Mouse (Mus musculus): ENCODE results near the gene Fnbp1. TPM values are rescaled to one million over a fixed set of nuclear protein-coding genes. Genes with fewer than 3 reads are reported as not detected.

Gene Fnbp1
- polyA plus RNA-seq, 1 experiment from 2014 or later = 21.0 TPM

DNA sequence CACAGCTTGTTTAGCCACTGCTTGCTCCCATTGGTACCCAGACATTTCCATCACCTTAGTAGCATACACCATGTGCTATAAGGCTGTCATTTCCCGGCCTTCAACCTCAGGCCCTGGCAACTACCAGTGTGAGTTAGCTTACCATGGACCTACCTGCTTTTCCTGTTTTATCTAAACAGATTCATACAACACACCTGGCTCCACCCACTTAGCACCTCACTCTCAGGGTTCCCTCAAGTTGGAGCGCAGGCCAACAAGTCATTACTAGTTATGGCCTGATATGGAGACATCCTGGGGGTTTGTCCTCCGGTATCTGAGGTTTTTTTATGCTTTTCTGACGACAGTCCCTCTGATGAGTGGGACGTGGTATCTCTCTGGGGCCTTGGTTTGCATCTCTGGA lies 18.3 kb downstream of the Fnbp1 start:
- Histone ChIP-seq H3K4me1 (ENCODE audit: control insufficient read depth, insufficient read depth, low read length) (no peaks in the 10 kb centered on the region), H3K4me2 (ENCODE audit: low read length) (no peak overlapping the region), H3K27me3 (ENCODE audit: control insufficient read depth, insufficient read depth, low read length) (no peaks in the 10 kb centered on the region), H3K4me3 (replicated peaks; ENCODE audit: low read depth, low read length) (no peak overlapping the region), H3K36me3 (ENCODE audit: control insufficient read depth, insufficient read depth, low read length) (no peaks in the 10 kb centered on the region), H3K9ac (replicated peaks; ENCODE audit: low read length) (no peak overlapping the region), H3K27ac (replicated peaks; ENCODE audit: low read depth, low read length) (no peak overlapping the region), H3K9me3 (ENCODE audit: control insufficient read depth, low read length) (no peaks in the 10 kb centered on the region)
- DNase-seq = no peak
- no peak for ATAC-seq (ENCODE audit: low FRiP score, low TSS enrichment)
- 93% methylated on average over 5 of the region's 5 CpGs for WGBS

- H3K9ac ChIP-seq (replicated peaks; ENCODE audit: low read length) = no peak overlapping the region
- H3K4me3 ChIP-seq (replicated peaks; ENCODE audit: low read depth, low read length) = no peak overlapping the region
- 90% methylated on average over 5 of the region's 5 CpGs for WGBS
- H3K4me1 ChIP-seq (ENCODE audit: control insufficient read depth, insufficient read depth, low read length) = no peaks in the 10 kb centered on the region
- DNase-seq (no peak), ATAC-seq (ENCODE audit: low FRiP score, low TSS enrichment) (no peak)
- H3K9me3 ChIP-seq (ENCODE audit: control insufficient read depth, low read length) = no peaks in the 10 kb centered on the region
- no peaks in the 10 kb centered on the region for H3K36me3 ChIP-seq (ENCODE audit: control insufficient read depth, insufficient read depth, low read length)
- H3K27ac ChIP-seq (replicated peaks; ENCODE audit: low read depth, low read length) = no peak overlapping the region
- no peak overlapping the region for H3K4me2 ChIP-seq (ENCODE audit: low read length)
- H3K27me3 ChIP-seq (ENCODE audit: control insufficient read depth, insufficient read depth, low read length) = no peaks in the 10 kb centered on the region
Observed at GRCm38 (mm10) chr2:31122806-31123205, 19.0 kb downstream of the Fnbp1 start.

- Histone ChIP-seq H3K4me2 (ENCODE audit: low read length) (no peak overlapping the region), H3K4me3 (replicated peaks; ENCODE audit: low read depth, low read length) (no peak overlapping the region), H3K9ac (replicated peaks; ENCODE audit: low read length) (no peak overlapping the region), H3K4me1 (ENCODE audit: control insufficient read depth, insufficient read depth, low read length) (no peaks in the 10 kb centered on the region), H3K27ac (replicated peaks; ENCODE audit: low read depth, low read length) (no peak overlapping the region), H3K9me3 (ENCODE audit: control insufficient read depth, low read length) (no peaks in the 10 kb centered on the region), H3K36me3 (ENCODE audit: control insufficient read depth, insufficient read depth, low read length) (no peaks in the 10 kb centered on the region), H3K27me3 (ENCODE audit: control insufficient read depth, insufficient read depth, low read length) (no peaks in the 10 kb centered on the region)
- 88% methylated on average over 7 of the region's 7 CpGs for WGBS
- DNase-seq = no peak
- no peak for ATAC-seq (ENCODE audit: low FRiP score, low TSS enrichment)
Observed at GRCm38 (mm10) chr2:31121131-31121693, 20.6 kb downstream of the Fnbp1 start.

GRCm38 (mm10) chr2:31119795-31120194 lies 22.0 kb downstream of the Fnbp1 start:
- Histone ChIP-seq H3K27ac (replicated peaks; ENCODE audit: low read depth, low read length) (no peak overlapping the region), H3K4me2 (ENCODE audit: low read length) (no peak overlapping the region), H3K4me1 (ENCODE audit: control insufficient read depth, insufficient read depth, low read length) (no peaks in the 10 kb centered on the region), H3K9ac (replicated peaks; ENCODE audit: low read length) (0 out of 2 replicates have a peak overlapping the region, but pooled peaks have one; percentile 9), H3K27me3 (ENCODE audit: control insufficient read depth, insufficient read depth, low read length) (no peaks in the 10 kb centered on the region), H3K4me3 (replicated peaks; ENCODE audit: low read depth, low read length) (no peak overlapping the region), H3K36me3 (ENCODE audit: control insufficient read depth, insufficient read depth, low read length) (no peaks in the 10 kb centered on the region), H3K9me3 (ENCODE audit: control insufficient read depth, low read length) (no peaks in the 10 kb centered on the region)
- DNase-seq = peak; percentile 71
- no peak for ATAC-seq (ENCODE audit: low FRiP score, low TSS enrichment)
- 54% methylated on average over 13 of the region's 13 CpGs for WGBS

DNA sequence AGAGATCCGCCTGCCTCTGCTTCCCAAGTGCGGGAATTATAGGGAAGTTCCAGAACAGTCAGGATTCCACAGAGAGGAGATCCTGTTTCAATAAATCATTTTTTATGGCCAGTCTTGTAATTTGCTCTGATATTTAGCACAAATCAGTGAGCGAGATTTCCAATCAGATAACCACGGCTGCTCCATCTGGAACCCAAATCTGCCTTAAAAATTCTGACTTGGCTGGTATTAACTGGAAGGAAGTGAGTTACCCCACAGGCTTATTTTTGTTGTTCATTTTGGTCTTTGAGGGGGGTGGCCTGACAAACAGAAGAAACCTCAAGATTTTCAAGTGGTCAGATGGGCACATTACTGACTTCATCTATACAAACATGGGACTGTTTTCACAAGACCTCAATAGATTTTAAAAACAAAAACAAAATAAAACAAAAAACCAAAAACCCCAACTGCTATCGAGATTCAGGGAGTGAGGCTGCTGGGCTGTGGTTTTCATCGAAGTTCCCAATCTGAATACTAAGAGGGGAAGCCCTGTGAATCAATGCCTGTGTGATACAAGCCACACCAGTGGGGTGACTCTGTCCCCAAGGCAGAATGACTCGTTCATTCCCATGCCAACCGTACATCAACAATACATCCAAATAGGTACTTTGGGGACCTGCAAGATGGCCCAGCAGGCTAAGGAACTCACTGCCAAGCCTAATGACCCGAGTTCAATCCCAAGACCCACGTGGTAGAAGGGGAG lies 23.0 kb downstream of the Fnbp1 start:
- Histone ChIP-seq H3K36me3 (ENCODE audit: control insufficient read depth, insufficient read depth, low read length) (no peaks in the 10 kb centered on the region), H3K4me3 (replicated peaks; ENCODE audit: low read depth, low read length) (no peak overlapping the region), H3K27me3 (ENCODE audit: control insufficient read depth, insufficient read depth, low read length) (no peaks in the 10 kb centered on the region), H3K4me1 (ENCODE audit: control insufficient read depth, insufficient read depth, low read length) (no peaks in the 10 kb centered on the region), H3K9ac (replicated peaks; ENCODE audit: low read length) (no peak overlapping the region), H3K4me2 (ENCODE audit: low read length) (no peak overlapping the region), H3K27ac (replicated peaks; ENCODE audit: low read depth, low read length) (no peak overlapping the region), H3K9me3 (ENCODE audit: control insufficient read depth, low read length) (no peaks in the 10 kb centered on the region)
- DNase-seq (no peak), ATAC-seq (ENCODE audit: low FRiP score, low TSS enrichment) (no peak)
- WGBS = 89% methylated on average over 10 of the region's 10 CpGs

DNA sequence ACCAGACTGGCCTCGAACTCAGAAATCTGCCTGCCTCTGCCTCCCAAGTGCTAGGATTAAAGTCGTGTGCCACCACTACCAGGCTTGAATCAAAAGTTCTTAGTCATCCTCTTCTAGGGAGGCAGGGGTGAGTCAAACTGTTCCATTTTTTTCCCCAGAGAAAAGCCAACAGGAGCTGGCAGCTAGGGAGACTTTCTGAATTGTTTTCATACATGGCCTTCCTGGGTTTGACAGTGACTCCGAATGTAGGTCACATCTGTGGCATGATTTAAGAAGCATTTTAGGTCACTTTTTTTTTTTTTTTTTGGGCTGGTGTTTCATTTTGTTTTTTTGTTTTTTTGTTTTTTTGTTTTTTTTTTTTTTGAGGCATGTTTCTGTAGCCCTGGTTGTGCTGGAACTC lies 23.6 kb downstream of the Fnbp1 start:
- 98% methylated on average over 3 of the region's 3 CpGs for WGBS

DNA sequence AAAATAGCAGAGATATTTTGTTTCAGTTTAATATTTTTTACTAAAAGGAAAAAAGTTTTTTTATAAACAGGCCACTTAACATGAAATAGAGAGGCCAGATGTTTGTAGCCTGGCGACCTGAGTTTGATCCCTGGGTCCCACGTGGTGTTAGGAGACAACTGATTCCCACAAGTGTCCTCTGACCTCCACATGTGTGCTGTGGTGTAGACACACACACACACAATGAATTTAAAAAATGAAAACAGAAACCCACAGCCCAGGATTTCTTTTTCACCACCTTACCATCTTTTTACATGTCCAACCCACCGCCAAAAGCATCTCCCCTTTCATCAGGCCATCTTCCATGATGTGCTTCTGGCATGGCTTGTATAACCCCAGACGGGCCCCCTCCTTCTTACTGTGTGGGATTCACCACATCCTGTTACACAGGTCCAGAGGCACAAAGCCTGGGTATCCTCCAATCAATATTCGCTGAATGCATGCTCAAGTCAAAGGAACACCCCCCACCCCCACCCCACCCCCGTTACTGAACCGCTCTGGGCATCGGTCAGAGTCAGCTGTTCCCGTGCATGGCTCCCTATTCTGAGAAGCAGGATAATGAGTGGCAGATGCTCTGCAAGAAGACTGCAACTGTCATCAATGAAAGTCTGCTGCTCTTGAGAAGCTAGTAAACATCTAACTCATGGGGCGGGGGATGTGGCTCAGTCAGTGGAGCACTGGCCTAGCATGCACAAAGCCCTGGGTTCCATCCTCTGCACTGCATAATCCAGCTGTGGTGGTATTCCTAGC lies 25.7 kb downstream of the Fnbp1 start:
- Histone ChIP-seq H3K4me2 (ENCODE audit: low read length) (no peak overlapping the region), H3K27ac (replicated peaks; ENCODE audit: low read depth, low read length) (no peak overlapping the region), H3K36me3 (ENCODE audit: control insufficient read depth, insufficient read depth, low read length) (no peaks in the 10 kb centered on the region), H3K4me3 (replicated peaks; ENCODE audit: low read depth, low read length) (no peak overlapping the region), H3K27me3 (ENCODE audit: control insufficient read depth, insufficient read depth, low read length) (no peaks in the 10 kb centered on the region), H3K4me1 (ENCODE audit: control insufficient read depth, insufficient read depth, low read length) (no peaks in the 10 kb centered on the region), H3K9me3 (ENCODE audit: control insufficient read depth, low read length) (no peaks in the 10 kb centered on the region), H3K9ac (replicated peaks; ENCODE audit: low read length) (no peak overlapping the region)
- ATAC-seq (ENCODE audit: low FRiP score, low TSS enrichment) = no peak
- no peak for DNase-seq
- 73% methylated on average over 10 of the region's 10 CpGs for WGBS

More for the DNA sequence above, 23.6 kb downstream of the Fnbp1 start:
- Histone ChIP-seq H3K4me3 (replicated peaks; ENCODE audit: low read depth, low read length) (no peak overlapping the region), H3K9me3 (ENCODE audit: control insufficient read depth, low read length) (no peaks in the 10 kb centered on the region), H3K36me3 (ENCODE audit: control insufficient read depth, insufficient read depth, low read length) (no peaks in the 10 kb centered on the region), H3K27ac (replicated peaks; ENCODE audit: low read depth, low read length) (no peak overlapping the region), H3K4me1 (ENCODE audit: control insufficient read depth, insufficient read depth, low read length) (no peaks in the 10 kb centered on the region), H3K9ac (replicated peaks; ENCODE audit: low read length) (no peak overlapping the region), H3K27me3 (ENCODE audit: control insufficient read depth, insufficient read depth, low read length) (no peaks in the 10 kb centered on the region), H3K4me2 (ENCODE audit: low read length) (no peak overlapping the region)
- ATAC-seq (ENCODE audit: low FRiP score, low TSS enrichment) = no peak
- DNase-seq = no peak

DNA sequence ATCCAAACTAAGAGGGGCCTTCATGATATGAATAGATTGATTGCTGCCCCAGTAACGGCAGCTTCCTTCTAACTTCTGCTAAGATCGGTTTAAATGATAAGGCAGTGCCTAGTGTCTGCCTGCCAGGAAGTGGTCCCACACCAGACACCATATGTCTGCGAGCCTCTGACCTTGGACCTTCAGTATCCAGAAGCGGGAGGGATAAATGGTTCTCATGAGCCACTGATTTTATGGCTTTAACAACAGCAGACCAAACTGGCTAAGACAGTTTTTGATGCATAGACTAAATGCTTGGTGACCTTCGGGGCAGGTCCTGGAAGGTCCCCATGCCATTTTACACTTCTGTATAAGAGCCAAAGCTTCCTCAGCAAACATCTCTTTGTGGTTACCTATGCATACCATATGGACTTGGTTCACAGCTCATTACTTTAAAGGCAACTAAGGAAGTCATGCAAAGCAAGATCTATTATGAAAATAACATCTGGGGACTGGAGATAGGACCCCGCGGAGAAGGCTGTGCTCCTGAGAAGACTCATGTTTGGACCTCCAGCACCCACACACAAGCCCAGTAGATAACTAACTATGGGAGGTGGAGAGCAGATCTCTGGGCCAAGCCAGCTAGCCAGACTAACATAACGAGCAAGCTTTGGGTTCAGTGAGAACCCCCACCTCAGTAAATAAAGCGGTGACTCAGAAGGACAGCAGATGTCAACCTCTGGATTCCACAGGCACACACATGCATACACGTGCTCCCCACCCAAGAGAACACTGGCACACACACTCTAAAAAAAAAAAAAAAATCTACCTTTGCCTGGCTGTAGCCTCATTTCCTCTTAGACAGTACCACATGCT lies 26.5 kb downstream of the Fnbp1 start:
- Histone ChIP-seq H3K9ac (replicated peaks; ENCODE audit: low read length) (no peak overlapping the region), H3K27ac (replicated peaks; ENCODE audit: low read depth, low read length) (no peak overlapping the region), H3K4me2 (ENCODE audit: low read length) (no peak overlapping the region), H3K4me3 (replicated peaks; ENCODE audit: low read depth, low read length) (no peak overlapping the region), H3K4me1 (ENCODE audit: control insufficient read depth, insufficient read depth, low read length) (no peaks in the 10 kb centered on the region), H3K9me3 (ENCODE audit: control insufficient read depth, low read length) (no peaks in the 10 kb centered on the region), H3K36me3 (ENCODE audit: control insufficient read depth, insufficient read depth, low read length) (no peaks in the 10 kb centered on the region), H3K27me3 (ENCODE audit: control insufficient read depth, insufficient read depth, low read length) (no peaks in the 10 kb centered on the region)
- ATAC-seq (ENCODE audit: low FRiP score, low TSS enrichment) (no peak), DNase-seq (no peak)
- WGBS = 88% methylated on average over 10 of the region's 10 CpGs

All from midbrain, embryonic 14.5 days (tissue).